Comparison of ENCODE assay signal across 8 mouse cellular contexts in the genomic region with DNA sequence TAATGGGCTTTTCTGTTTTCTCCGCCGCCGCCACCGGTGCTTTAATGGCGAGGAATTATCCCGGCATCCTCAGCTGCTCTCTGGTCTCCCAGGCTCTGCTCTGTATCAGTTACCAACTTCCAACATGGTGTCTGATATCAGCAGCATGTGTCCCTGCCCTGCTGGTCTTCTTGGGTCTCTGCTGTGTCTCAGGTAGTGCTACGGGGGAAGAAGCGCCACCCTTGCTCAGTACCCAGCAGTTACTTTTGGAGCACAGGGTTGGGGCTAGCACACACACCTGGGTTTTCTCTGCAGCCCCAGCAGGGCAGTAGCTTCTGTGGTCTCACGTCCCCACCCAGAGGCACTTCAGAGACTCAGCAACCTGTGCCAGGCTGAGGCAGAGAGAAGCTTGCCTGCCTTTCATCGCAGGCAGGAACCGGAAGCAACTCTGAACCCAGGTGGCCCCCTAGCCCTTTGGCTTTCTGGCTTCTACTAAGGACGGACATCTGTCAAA. TPM values are rescaled to one million over a fixed set of nuclear protein-coding genes. Genes with fewer than 3 reads are reported as not detected.
DNase-seq lines count a peak whose midpoint lies in the region; ATAC-seq and TF ChIP-seq lines count a peak whose summit lies in the region.

No protein-coding gene starts in this region.

- H3K27me3 ChIP-seq in kidney, adult 2 months (replicated peaks; ENCODE audit: control insufficient read depth, insufficient read depth, low read length): no peaks in the 10 kb centered on the region
- peaks cover 11% of the 10 kb centered on the region; the same call in 1 of the 2 replicates for H3K27me3 ChIP-seq in embryonic facial prominence, embryonic 10.5 days (replicated peaks; ENCODE audit: low read depth, poor library complexity, severe bottlenecking)
- no peaks in the 10 kb centered on the region for H3K27me3 ChIP-seq in hindbrain, postnatal 0 days (ENCODE audit: insufficient read depth, low read length)
- H3K27me3 ChIP-seq in lung, embryonic 14.5 days (ENCODE audit: insufficient read depth, low read length): no peaks in the 10 kb centered on the region

- peak; percentile 66 for ATAC-seq in hindbrain, postnatal 0 days
- peak; percentile 62 for ATAC-seq in lung, embryonic 14.5 days (ENCODE audit: insufficient read depth)

- H3K4me3 ChIP-seq in kidney, adult 2 months (ENCODE audit: insufficient read depth, low read depth, low read length): peak overlapping the region; percentile 54
- peak overlapping the region; percentile 63 for H3K4me3 ChIP-seq in embryonic facial prominence, embryonic 10.5 days
- peak overlapping the region; percentile 34 for H3K4me3 ChIP-seq in hindbrain, postnatal 0 days (ENCODE audit: low read length)
- peak overlapping the region; percentile 47 for H3K4me3 ChIP-seq in lung, embryonic 14.5 days (ENCODE audit: low read depth, low read length)

- H3K9ac ChIP-seq in hindbrain, postnatal 0 days (replicated peaks; ENCODE audit: low read length): peak overlapping the region; percentile 39
- H3K9ac ChIP-seq in lung, embryonic 14.5 days: peak overlapping the region; percentile 40

- WGBS in kidney, adult 2 months: 6% methylated on average over 12 of the region's 12 CpGs
- WGBS in embryonic facial prominence, embryonic 10.5 days: 12% methylated on average over 12 of the region's 12 CpGs
- WGBS in hindbrain, postnatal 0 days: 8% methylated on average over 12 of the region's 12 CpGs
- WGBS in lung, embryonic 14.5 days: 5% methylated on average over 12 of the region's 12 CpGs

- peak overlapping the region; percentile 61 for H3K4me2 ChIP-seq in hindbrain, postnatal 0 days (ENCODE audit: low read depth, low read length)
- peak overlapping the region; percentile 74 for H3K4me2 ChIP-seq in lung, embryonic 14.5 days

- peak; percentile 48; the same call in 1 of the 2 replicates for TF ChIP-seq CTCF in kidney, adult 2 months (conservative IDR thresholded peaks at IDR 0.05; ENCODE audit: insufficient read depth, insufficient read length, low read depth, low read length)
- peak; percentile 47 for TF ChIP-seq CTCF in hindbrain, postnatal 0 days (IDR thresholded peaks at IDR 0.05; ENCODE audit: low read depth)
- TF ChIP-seq CTCF in lung, embryonic 14.5 days (IDR thresholded peaks at IDR 0.05; ENCODE audit: low read depth): peak; percentile 21; the same call in 1 of the 2 replicates

- intact Hi-C loops in left cerebral cortex, postnatal 14 days (cut with DNase I): no loop called here

- H3K4me1 ChIP-seq in kidney, adult 2 months (ENCODE audit: control insufficient read depth, insufficient read depth, low read length): no peaks in the 10 kb centered on the region; the same call in 1 of the 2 replicates
- peaks cover 22% of the 10 kb centered on the region for H3K4me1 ChIP-seq in embryonic facial prominence, embryonic 10.5 days
- H3K4me1 ChIP-seq in hindbrain, postnatal 0 days (ENCODE audit: insufficient read depth, low read length): no peaks in the 10 kb centered on the region
- 0 out of 2 replicates have a peak, but pooled peaks cover 5% of the 10 kb centered on the region for H3K4me1 ChIP-seq in lung, embryonic 14.5 days (ENCODE audit: insufficient read depth)

- peak overlapping the region; percentile 8; the same call in 1 of the 2 replicates for H3K27ac ChIP-seq in kidney, adult 2 months (ENCODE audit: insufficient read depth, low read depth, low read length)
- peak overlapping the region; percentile 77 for H3K27ac ChIP-seq in embryonic facial prominence, embryonic 10.5 days (replicated peaks)
- peak overlapping the region; percentile 43; the same call in 1 of the 2 replicates for H3K27ac ChIP-seq in hindbrain, postnatal 0 days
- peak overlapping the region; percentile 55 for H3K27ac ChIP-seq in lung, embryonic 14.5 days (ENCODE audit: low read depth)

- H3K9me3 ChIP-seq in embryonic facial prominence, embryonic 10.5 days: 0 out of 2 replicates have a peak, but pooled peaks cover 3% of the 10 kb centered on the region
- no peaks in the 10 kb centered on the region for H3K9me3 ChIP-seq in hindbrain, postnatal 0 days (ENCODE audit: low read length)
- no peaks in the 10 kb centered on the region for H3K9me3 ChIP-seq in lung, embryonic 14.5 days (ENCODE audit: low read depth, low read length)

- DNase-seq in kidney, adult 2 months: no peak
- no peak for DNase-seq in kidney, adult 8-10 months
- peak; percentile 60 for DNase-seq in embryonic facial prominence, embryonic 10.5 days (ENCODE audit: low spot score)
- DNase-seq in hindbrain, postnatal 0 days (ENCODE audit: low spot score): peak; percentile 33
- peak; percentile 41 for DNase-seq in lung, embryonic 14.5 days
- peak; percentile 63 for DNase-seq in retina, embryonic 14.5 days (ENCODE audit: low spot score)
- DNase-seq in frontal cortex, postnatal 14 days (ENCODE audit: low spot score in 2 of 2): no peak
- no peak for DNase-seq in left cerebral cortex, postnatal 14 days (ENCODE audit: low spot score in 2 of 2)

- TF ChIP-seq POLR2A in kidney, adult 2 months (IDR thresholded peaks at IDR 0.05; ENCODE audit: low read depth, low read length): no peak

- H3K36me3 ChIP-seq in kidney, adult 2 months (ENCODE audit: control insufficient read depth, insufficient read depth, low read length): no peaks in the 10 kb centered on the region
- H3K36me3 ChIP-seq in embryonic facial prominence, embryonic 10.5 days (replicated peaks): no peaks in the 10 kb centered on the region
- no peaks in the 10 kb centered on the region for H3K36me3 ChIP-seq in hindbrain, postnatal 0 days (ENCODE audit: insufficient read depth, low read length)
- no peaks in the 10 kb centered on the region for H3K36me3 ChIP-seq in lung, embryonic 14.5 days (ENCODE audit: insufficient read depth)

RNA-seq across cellular contexts. Expression of gene Coq8a, which starts 26.9 kb away (rescaled TPM):
- 157 and 179 TPM in 2 replicates for polyA plus RNA-seq in kidney, adult 2 months (2012; rRNA removed)
- 1.7 and 2.6 TPM in 2 replicates for polyA plus RNA-seq in embryonic facial prominence, embryonic 10.5 days (2016; fragmentation: Nextera tagmentation; extraction: Ambion mirVana)
- total RNA-seq in hindbrain, postnatal 0 days (2014; rRNA removed): 3.4 and 6.0 TPM in 2 replicates
- 9.2 and 12.2 TPM in 2 replicates for polyA plus RNA-seq in hindbrain, postnatal 0 days (2015; fragmentation: Nextera tagmentation; extraction: Ambion mirVana)
- 4.5 and 5.2 TPM in 2 replicates for polyA plus RNA-seq in lung, embryonic 14.5 days (2014; fragmentation: Nextera tagmentation; extraction: Ambion mirVana)
- 10 to 100 TPM; 31.3 to 34.9 TPM for total RNA-seq in left cerebral cortex, postnatal 14 days (2021)

RNA-seq across cellular contexts. Expression of gene Psen2, which starts 37.0 kb away (rescaled TPM):
- polyA plus RNA-seq in kidney, adult 2 months (2012; rRNA removed): 41.3 and 44.6 TPM in 2 replicates
- polyA plus RNA-seq in embryonic facial prominence, embryonic 10.5 days (2016; fragmentation: Nextera tagmentation; extraction: Ambion mirVana): 7.1 and 7.2 TPM in 2 replicates
- 26.6 and 33.5 TPM in 2 replicates for total RNA-seq in hindbrain, postnatal 0 days (2014; rRNA removed)
- polyA plus RNA-seq in hindbrain, postnatal 0 days (2015; fragmentation: Nextera tagmentation; extraction: Ambion mirVana): 23.2 and 23.7 TPM in 2 replicates
- polyA plus RNA-seq in lung, embryonic 14.5 days (2014; fragmentation: Nextera tagmentation; extraction: Ambion mirVana): 7.9 and 9.8 TPM in 2 replicates
- total RNA-seq in left cerebral cortex, postnatal 14 days (2021): 10 to 100 TPM; 18.1 to 20.8 TPM

Comparison
In these comparisons a context has a peak if more than half of its experiments do, and no peak if none do; other contexts are left out.
1. DNase-seq: peak in embryonic facial prominence, embryonic 10.5 days (single experiment), hindbrain, postnatal 0 days (single experiment), lung, embryonic 14.5 days (single experiment) and retina, embryonic 14.5 days (single experiment); none in kidney, adult 2 months (single experiment), kidney, adult 8-10 months (0 of 2), frontal cortex, postnatal 14 days (0 of 2) and left cerebral cortex, postnatal 14 days (0 of 2).
2. H3K27ac ChIP-seq: peak in every context shown above with its lines; median percentile 77 in embryonic facial prominence, embryonic 10.5 days; 55 in lung, embryonic 14.5 days; 43 in hindbrain, postnatal 0 days; 8 in kidney, adult 2 months.
3. RNA of gene Coq8a, which starts 26.9 kb away (polyA plus RNA-seq): 157 to 179 TPM in kidney, adult 2 months; 9.2 to 12.2 TPM in hindbrain, postnatal 0 days, 4.5 to 5.2 TPM in lung, embryonic 14.5 days and 1.7 to 2.6 TPM in embryonic facial prominence, embryonic 10.5 days; every median in the first group is over 10 times any median in the second.
4. Peak in every context shown above with its lines, with median percentiles within 50 percentile points of each other: H3K4me3 ChIP-seq and CTCF ChIP-seq.